Mouse (Mus musculus): Measurements from ENCODE around the gene Gkap1. TPM values are rescaled to one million over a fixed set of nuclear protein-coding genes. Genes with fewer than 3 reads are reported as not detected.

Gene Gkap1
- total and polyA plus RNA-seq, 2 experiments = 3.5 to 14.9 TPM

DNA sequence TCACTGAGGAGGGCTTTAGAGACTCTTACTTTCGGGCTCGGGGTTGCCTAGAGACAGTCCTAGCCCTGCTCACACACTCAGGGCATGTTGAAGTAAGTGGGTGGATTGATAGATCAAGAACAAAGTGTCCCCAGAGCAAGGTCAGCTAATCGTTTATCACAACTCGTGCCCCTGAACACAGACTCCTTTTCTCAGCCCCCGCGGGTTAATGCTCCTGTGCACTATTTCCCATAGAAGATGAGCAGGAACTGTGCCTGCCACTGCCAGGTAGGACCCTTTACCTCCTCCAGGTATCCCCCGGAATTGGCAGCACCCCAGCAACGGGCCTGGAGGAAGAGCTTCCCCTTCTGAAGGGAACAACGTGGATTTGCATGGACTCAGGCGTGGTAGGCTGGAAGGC is 757 bp upstream of the Gkap1 start:
- Histone ChIP-seq H3K27ac (replicated peaks; ENCODE audit: insufficient read depth, low read depth, low read length) (no peak overlapping the region), H3K9ac (ENCODE audit: low read depth, low read length) (no peak overlapping the region), H3K4me1 (ENCODE audit: control insufficient read depth, insufficient read depth, low read length) (peaks cover 7% of the 10 kb centered on the region), H3K79me2 (ENCODE audit: control insufficient read depth, insufficient read depth, low read length) (no peaks in the 10 kb centered on the region), H3K4me3 (ENCODE audit: insufficient read depth, low read depth, low read length) (no peak overlapping the region), H3K36me3 (ENCODE audit: control insufficient read depth, insufficient read depth, low read length) (no peaks in the 10 kb centered on the region), H3K27me3 (ENCODE audit: control insufficient read depth, insufficient read depth, low read length) (no peaks in the 10 kb centered on the region)
- 85% methylated on average over 10 of the region's 10 CpGs for WGBS
- DNase-seq (ENCODE audit: extremely low read depth, low read depth, low spot score) = no peak
- no peak for TF ChIP-seq POLR2A (IDR thresholded peaks at IDR 0.05; ENCODE audit: extremely low read depth, insufficient read depth, low read length)
- TF ChIP-seq CTCF (IDR thresholded peaks at IDR 0.05; ENCODE audit: low read depth, low read length) = no peak

DNA sequence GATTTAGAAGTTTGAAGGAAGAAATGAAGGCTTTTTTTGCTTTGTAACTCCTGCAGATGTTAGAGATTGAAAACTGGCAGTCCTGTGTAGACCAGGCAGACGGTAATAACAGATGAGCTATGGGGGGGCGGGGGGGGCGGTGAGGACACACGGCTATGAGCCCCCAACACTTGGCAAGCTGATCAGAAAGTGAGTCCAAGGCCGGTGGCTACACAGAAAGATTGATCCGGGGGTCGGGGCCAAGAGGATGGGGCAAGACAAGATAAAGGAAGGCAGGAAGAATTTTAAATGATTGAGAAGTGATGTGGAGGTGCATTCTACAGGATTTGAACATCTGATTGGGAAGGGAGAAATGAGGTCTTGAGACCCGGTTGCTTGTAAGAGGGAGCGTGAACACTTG is 423 bp downstream of the Gkap1 start:
- Histone ChIP-seq H3K36me3 (ENCODE audit: control insufficient read depth, insufficient read depth, low read length) (no peaks in the 10 kb centered on the region), H3K4me3 (ENCODE audit: insufficient read depth, low read depth, low read length) (no peak overlapping the region), H3K27ac (replicated peaks; ENCODE audit: insufficient read depth, low read depth, low read length) (no peak overlapping the region), H3K79me2 (ENCODE audit: control insufficient read depth, insufficient read depth, low read length) (no peaks in the 10 kb centered on the region), H3K9ac (ENCODE audit: low read depth, low read length) (no peak overlapping the region), H3K4me1 (ENCODE audit: control insufficient read depth, insufficient read depth, low read length) (peaks cover 7% of the 10 kb centered on the region), H3K27me3 (ENCODE audit: control insufficient read depth, insufficient read depth, low read length) (no peaks in the 10 kb centered on the region)
- WGBS = 48% methylated on average over 9 of the region's 9 CpGs
- DNase-seq (ENCODE audit: extremely low read depth, low read depth, low spot score) = no peak
- no peak for TF ChIP-seq POLR2A (IDR thresholded peaks at IDR 0.05; ENCODE audit: extremely low read depth, insufficient read depth, low read length)

DNA sequence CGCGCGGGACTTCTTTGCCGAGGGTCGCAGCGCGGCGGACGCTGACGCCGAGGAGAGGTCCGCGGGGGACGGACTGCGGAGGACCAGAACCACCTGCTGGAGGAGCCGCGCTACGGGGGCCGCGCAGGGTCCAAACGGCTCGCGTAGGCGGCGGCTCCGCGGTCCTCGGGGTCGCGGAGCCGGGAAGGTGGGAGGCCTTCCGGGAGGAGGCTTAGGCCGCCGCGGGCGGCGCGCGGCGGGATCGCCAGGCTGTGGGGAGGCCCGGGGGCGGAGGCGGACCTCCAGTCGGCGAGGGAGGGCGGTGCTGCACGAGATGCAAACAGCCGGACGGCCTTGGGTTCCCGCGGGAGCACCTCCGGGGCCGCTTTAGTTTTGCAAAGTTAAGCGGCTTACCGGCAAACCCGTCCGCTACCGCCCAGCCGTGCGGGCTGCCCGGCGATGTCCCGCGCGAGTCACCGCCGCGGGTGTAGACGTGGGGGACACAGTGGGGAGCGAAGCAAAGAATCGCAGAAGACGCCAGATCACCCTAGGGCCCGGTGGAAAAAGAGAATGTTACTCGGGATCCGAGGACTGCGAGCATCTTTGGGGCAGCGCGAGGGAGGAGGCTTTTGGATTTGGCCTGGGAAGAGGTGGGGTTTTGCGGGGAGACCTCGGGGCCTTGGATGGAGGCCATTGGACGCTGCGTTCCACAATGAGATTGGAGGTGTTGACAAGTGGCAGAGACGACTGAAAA is 1.1 kb downstream of the Gkap1 start:
- H3K79me2 ChIP-seq (ENCODE audit: control insufficient read depth, insufficient read depth, low read length) = no peaks in the 10 kb centered on the region
- TF ChIP-seq POLR2A (IDR thresholded peaks at IDR 0.05; ENCODE audit: extremely low read depth, insufficient read depth, low read length) = 0 out of 2 replicates have a peak, but pooled peaks have one; percentile 3
- TF ChIP-seq CTCF (IDR thresholded peaks at IDR 0.05; ENCODE audit: low read depth, low read length) = no peak
- peak overlapping the region; percentile 99 for H3K4me3 ChIP-seq (ENCODE audit: insufficient read depth, low read depth, low read length)
- DNase-seq (ENCODE audit: extremely low read depth, low read depth, low spot score) = peak; percentile 40
- H3K27ac ChIP-seq (replicated peaks; ENCODE audit: insufficient read depth, low read depth, low read length) = peak overlapping the region; percentile 40; the same call in 1 of the 2 replicates
- WGBS = under 1% methylated on average over 83 of the region's 84 CpGs
- H3K27me3 ChIP-seq (ENCODE audit: control insufficient read depth, insufficient read depth, low read length) = no peaks in the 10 kb centered on the region
- H3K4me1 ChIP-seq (ENCODE audit: control insufficient read depth, insufficient read depth, low read length) = peaks cover 7% of the 10 kb centered on the region
- H3K9ac ChIP-seq (ENCODE audit: low read depth, low read length) = peak overlapping the region; percentile 91
- H3K36me3 ChIP-seq (ENCODE audit: control insufficient read depth, insufficient read depth, low read length) = no peaks in the 10 kb centered on the region

DNA sequence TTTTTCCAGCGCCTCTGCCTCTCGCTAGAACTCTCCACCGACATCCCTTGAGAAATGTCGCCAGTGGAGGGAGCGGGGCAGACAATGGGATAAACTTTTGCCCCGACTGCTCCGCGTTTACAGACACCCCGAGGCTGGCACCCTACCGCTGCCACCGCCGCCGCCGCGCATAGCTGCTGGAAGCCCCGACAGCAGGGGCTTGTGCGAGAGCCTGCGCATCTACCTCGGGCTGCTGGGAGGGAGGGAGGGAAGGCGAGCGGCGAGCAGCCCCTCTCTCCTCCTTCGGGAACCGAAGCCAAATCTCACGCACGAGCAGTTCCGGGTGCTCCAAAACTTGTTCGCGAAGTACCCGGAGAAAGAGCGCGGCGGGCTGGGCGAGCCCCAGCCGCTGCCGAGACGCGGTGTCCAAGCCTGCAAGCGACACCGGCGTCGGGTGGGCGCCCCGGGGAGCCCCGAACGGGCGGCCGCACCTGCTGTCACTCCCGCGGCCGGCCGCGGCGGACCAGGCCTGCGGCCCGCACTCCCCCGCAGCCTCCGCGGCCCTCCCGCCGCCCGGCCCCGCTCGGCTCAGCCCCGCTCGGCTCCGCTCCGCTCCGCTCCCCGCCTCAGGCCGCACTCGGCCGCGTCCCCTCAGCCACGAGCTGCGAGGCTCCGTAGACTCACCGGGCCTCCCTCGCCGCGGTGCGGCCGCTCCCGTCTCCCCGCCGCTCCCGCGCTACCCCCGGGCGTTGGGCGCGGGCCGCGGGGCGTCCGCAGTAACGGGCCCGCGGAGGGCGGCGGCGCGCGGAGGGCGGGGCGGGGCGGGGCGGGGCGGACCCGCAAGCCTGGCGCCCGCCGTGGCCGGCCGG is 1.9 kb downstream of the Gkap1 start:
- peaks cover 7% of the 10 kb centered on the region for H3K4me1 ChIP-seq (ENCODE audit: control insufficient read depth, insufficient read depth, low read length)
- no peaks in the 10 kb centered on the region for H3K79me2 ChIP-seq (ENCODE audit: control insufficient read depth, insufficient read depth, low read length)
- TF ChIP-seq POLR2A (IDR thresholded peaks at IDR 0.05; ENCODE audit: extremely low read depth, insufficient read depth, low read length) (no peak), CTCF (IDR thresholded peaks at IDR 0.05; ENCODE audit: low read depth, low read length) (no peak)
- under 1% methylated on average over 77 of the region's 115 CpGs for WGBS
- no peaks in the 10 kb centered on the region for H3K36me3 ChIP-seq (ENCODE audit: control insufficient read depth, insufficient read depth, low read length)
- peak overlapping the region; percentile 99 for H3K9ac ChIP-seq (ENCODE audit: low read depth, low read length)
- peak overlapping the region; percentile 99 for H3K4me3 ChIP-seq (ENCODE audit: insufficient read depth, low read depth, low read length)
- H3K27me3 ChIP-seq (ENCODE audit: control insufficient read depth, insufficient read depth, low read length) = no peaks in the 10 kb centered on the region
- no peak overlapping the region for H3K27ac ChIP-seq (replicated peaks; ENCODE audit: insufficient read depth, low read depth, low read length)
- no peak for DNase-seq (ENCODE audit: extremely low read depth, low read depth, low spot score)

DNA sequence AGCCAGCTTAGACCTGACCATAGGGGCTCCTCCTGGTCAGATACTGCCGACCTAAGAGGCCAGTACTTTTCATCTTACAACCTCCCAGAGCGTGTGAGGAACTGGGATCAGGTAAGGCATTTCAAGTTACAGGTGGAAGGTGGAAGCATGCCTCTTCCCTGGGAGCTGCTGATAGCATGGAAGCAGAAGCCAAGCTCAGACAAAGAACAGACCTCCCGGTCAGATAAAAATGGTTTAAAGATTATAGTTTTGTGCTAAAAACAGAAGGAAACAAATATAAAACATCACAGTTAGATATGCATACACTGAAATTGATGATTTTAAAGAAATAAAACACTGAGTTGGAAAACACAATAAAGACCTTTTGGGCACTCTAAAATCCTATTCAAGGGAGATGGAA is 8.6 kb downstream of the Gkap1 start:
- H3K27me3 ChIP-seq (ENCODE audit: control insufficient read depth, insufficient read depth, low read length) = no peaks in the 10 kb centered on the region
- H3K9ac ChIP-seq (ENCODE audit: low read depth, low read length) = no peak overlapping the region
- WGBS = 85% methylated on average over 3 of the region's 3 CpGs
- H3K4me3 ChIP-seq (ENCODE audit: insufficient read depth, low read depth, low read length) = no peak overlapping the region
- no peak overlapping the region for H3K27ac ChIP-seq (replicated peaks; ENCODE audit: insufficient read depth, low read depth, low read length)
- H3K36me3 ChIP-seq (ENCODE audit: control insufficient read depth, insufficient read depth, low read length) = no peaks in the 10 kb centered on the region; the same call in 1 of the 2 replicates
- no peak for DNase-seq (ENCODE audit: extremely low read depth, low read depth, low spot score)
- no peaks in the 10 kb centered on the region for H3K4me1 ChIP-seq (ENCODE audit: control insufficient read depth, insufficient read depth, low read length)
- no peaks in the 10 kb centered on the region for H3K79me2 ChIP-seq (ENCODE audit: control insufficient read depth, insufficient read depth, low read length)
- no peak for TF ChIP-seq POLR2A (IDR thresholded peaks at IDR 0.05; ENCODE audit: extremely low read depth, insufficient read depth, low read length)
- TF ChIP-seq CTCF (IDR thresholded peaks at IDR 0.05; ENCODE audit: low read depth, low read length) = no peak
